Mouse (Mus musculus): Measurements from ENCODE around the gene Fhit. TPM values are rescaled to one million over a fixed set of nuclear protein-coding genes. Genes with fewer than 3 reads are reported as not detected.

Gene Fhit
- total RNA-seq, 4 experiments from 2014 or later, result 1.2 to 2.0 (median 1.5) TPM

DNA sequence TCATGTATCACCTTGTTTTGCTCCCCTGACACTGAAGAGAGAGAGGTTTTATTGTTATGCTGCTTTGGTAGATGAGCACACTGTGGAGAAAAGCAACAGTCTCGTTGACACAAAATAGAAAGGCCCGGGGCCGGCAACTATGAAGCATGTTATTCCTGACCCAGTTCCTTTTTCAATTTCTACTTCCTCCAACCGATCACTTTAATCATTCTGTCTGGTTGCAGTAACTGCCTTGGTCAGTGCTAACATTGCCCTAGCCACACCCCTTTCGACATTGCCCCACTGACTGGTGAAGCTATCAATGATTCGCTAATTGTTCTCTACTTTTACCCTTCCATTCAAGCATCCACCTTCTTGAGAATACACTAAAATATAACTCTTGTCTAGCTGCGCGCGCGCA lies 1028.0 kb downstream of the Fhit start:
- no peak for DNase-seq (ENCODE audit: low spot score)

- no peak for DNase-seq (ENCODE audit: low spot score)
Measured at GRCm38 (mm10) chr14:10129675-10130074, 1032.2 kb downstream of the Fhit start.

DNA sequence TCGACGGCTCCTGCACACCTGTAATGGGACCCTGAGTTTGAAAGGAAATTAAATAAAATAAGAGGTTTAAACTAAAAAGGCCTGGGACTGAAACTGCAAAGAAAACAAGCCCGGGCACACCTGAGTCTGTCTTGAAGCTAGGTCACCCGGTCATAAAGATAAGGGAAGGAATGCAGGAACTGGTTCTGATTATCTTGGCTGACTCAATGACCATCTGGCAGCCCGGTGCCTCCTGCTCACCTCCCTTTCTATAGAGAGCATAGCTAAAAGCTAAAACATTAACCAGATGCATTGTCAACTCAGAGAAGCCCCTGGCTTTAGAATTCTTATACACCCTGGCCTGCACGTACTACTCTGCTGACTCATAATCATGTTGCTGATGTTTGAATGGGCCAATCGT lies 1032.7 kb downstream of the Fhit start:
- DNase-seq (ENCODE audit: low spot score), result no peak

DNA sequence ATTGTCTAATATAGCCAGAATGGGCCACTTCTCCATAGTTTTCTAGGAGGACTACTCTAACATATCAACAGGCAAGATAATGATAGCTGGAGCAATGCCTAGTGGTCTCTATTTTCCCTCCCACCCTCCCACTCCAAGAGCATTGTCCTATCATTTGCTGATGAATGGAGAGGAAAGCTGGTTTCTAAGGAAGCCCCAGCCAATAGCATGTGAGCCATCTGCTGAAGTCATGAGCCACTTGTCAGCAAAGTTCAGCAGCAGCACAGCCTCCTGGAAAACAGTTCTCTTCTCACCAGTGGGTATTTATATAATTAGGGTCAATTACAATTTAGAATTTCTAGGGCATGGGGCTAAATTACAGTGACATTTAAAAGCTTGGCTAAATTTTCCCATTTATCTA lies 1035.3 kb downstream of the Fhit start:
- no peak for DNase-seq (ENCODE audit: low spot score)

- no peak for DNase-seq (ENCODE audit: low spot score)
Measured at GRCm38 (mm10) chr14:10122176-10122575, 1039.7 kb downstream of the Fhit start.

DNA sequence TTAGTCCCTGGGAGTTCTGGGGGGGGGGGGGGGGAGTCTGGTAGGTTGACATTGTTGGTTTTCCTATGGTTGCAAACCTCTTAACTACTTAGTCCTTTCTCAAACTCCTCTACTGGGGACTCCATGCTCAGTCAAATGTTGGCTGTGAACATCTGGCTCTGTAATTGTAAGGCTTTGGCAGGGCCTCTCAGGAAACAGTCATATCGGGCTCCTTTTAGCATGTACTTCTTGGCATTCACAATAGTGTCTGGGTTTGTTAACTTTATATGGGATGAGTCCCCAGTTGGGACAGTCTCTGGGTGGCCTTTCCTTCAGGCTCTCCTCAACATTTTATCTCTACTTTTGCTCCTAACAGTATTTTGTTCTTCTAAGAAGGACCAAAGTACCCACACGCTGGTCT lies 1065.6 kb downstream of the Fhit start:
- DNase-seq (ENCODE audit: low spot score), result peak; percentile 17

DNA sequence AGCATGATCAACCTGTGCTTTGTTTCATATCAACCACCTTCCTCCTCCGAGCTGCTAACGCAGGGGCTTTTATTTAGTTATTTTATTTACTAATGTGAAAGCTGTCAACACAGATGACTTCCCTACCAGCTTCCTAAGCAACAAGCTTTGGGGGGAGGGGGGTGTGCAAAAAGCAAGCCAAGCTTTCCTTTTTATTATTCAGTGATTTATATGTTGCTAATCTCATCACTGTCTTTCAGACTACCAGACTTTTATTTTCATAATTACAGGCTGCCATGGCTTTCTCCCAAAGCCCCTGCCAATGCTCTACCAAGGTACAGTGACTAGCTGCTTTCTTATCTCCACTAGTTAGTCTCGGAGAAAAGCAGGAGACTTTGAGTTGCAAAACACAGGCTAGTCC lies 1082.8 kb downstream of the Fhit start:
- no peak for DNase-seq (ENCODE audit: low spot score)

DNA sequence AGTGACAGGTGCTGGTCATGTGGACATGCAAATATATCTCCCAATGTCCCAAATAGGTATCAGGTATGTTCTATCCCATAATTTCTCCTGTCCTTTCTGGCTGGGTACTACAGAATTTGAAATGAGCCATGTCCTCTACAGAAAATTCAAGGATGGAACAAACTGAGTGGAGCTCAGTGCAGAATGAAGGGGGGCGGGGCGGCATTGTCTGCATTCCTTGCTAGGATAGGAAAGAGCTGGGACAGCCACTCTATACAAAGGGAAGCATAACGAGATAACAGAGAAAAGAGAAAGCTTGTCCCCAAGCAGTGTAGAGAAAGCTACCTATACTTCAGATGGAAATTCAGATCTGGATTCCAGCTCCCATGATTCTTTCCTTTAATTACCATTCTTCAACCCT lies 1111.9 kb downstream of the Fhit start:
- no peak for DNase-seq (ENCODE audit: low spot score)

- DNase-seq (ENCODE audit: low spot score), result no peak
Measured at GRCm38 (mm10) chr14:10047123-10047783, 1114.6 kb downstream of the Fhit start.

- DNase-seq (ENCODE audit: low spot score), result no peak
Measured at GRCm38 (mm10) chr14:10046336-10047122, 1115.3 kb downstream of the Fhit start.

GRCm38 (mm10) chr14:10038021-10038420 lies 1123.8 kb downstream of the Fhit start:
- DNase-seq (ENCODE audit: low spot score), result no peak

DNA sequence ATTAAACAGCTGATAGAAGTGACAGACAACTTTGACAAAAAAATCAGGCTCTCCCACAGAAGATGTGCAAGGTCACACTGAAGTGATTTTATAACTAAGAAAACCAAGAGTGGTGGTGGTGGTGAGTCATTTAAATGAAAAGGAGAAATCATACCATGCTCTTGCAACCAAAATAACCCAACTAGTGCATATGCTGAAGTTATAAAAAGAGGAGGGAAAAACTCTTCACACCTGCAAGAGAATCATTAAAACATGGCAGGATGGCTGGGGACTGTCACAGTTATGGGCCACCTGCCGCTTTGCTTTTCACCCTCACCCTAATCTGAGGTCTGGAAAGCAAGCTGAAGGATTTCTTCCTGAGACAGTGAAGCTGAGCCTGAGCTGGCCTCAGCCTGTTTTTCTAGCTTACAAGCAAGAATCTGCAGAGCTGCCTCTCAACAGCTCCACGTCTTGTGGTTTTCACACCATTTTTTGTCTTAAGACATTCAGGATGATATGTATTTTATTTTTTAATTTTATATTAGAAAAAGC lies 1125.1 kb downstream of the Fhit start:
- no peak for DNase-seq (ENCODE audit: low spot score)

DNA sequence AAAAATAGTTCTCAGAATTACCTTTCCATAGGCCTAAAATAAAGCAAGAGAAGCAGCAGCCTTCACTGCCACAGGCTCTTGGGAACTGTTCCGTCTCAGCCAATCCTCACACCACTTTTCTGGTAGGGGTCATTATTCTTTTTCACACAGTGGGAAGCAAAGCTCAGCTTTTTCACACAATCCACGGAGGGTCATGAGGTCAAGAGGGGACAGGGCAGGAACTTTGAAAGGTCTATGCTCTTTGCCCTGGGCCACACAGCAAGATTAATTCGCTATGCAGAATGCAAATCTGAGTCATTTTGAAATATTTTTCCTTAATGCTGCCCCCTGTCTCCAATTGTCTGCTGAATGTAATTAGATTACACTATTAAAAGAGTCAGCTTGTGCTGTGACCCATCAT lies 1126.2 kb downstream of the Fhit start:
- DNase-seq (ENCODE audit: low spot score), result no peak

DNA sequence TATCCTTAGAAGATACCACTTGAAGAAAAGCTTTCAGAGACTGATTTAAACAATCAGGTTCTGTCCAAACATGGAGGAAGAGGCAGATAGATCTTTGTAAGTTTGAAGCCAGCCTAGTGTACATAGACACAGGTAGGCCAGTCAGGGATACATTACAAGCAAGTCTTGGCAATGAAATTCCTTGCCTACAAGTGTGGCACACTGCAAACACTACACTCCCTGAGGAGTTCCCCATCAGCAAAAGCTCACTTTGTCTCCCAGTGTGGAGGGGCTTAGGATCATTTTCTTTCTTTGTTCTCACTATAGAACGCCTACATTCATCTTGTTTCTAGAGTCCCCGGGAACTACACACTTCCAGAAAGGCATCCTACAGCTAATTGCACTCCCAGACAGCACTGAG lies 1126.6 kb downstream of the Fhit start:
- no peak for DNase-seq (ENCODE audit: low spot score)

DNA sequence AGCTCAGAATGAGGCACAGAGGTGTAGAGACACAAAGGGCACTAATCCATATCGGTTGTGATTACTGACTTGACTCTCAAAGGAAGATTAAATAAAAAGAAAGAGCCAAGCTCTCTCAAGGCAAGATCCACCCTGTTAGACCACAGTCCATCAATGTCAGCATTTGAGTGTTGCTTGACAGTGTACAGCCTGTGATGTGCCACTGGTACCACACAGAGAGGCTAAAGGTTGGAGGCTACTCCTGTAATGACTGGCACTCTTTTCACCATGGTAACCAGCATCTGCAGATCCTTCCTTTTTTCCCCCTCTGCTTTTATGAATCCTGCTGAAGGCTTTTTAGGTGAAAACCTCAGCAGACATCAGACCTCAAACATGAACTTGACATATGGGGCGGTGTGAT lies 1138.5 kb downstream of the Fhit start:
- DNase-seq (ENCODE audit: low spot score), result no peak

DNA sequence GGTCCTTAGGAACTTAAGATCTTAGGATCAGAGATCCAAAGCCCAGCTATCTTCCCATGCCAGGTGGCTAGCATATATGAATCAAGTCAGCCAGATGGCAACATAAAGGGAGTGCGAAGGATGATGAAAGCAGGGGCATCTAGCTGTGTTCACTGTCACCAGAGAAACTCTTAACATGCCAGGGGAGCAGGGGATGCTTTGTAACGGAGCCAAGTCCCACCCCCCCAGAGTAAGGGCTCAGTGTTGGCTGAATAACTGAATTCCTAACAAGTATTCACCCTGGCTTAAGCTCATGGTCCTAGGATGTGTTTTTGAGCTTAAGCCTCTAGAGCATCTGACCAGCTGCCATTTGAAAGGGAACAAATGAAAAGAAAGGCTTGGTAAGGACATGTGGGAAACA lies 1139.5 kb downstream of the Fhit start:
- no peak for DNase-seq (ENCODE audit: low spot score)

- peak; percentile 36 for DNase-seq (ENCODE audit: low spot score)
Measured at GRCm38 (mm10) chr14:10020400-10021140, 1141.3 kb downstream of the Fhit start.

DNA sequence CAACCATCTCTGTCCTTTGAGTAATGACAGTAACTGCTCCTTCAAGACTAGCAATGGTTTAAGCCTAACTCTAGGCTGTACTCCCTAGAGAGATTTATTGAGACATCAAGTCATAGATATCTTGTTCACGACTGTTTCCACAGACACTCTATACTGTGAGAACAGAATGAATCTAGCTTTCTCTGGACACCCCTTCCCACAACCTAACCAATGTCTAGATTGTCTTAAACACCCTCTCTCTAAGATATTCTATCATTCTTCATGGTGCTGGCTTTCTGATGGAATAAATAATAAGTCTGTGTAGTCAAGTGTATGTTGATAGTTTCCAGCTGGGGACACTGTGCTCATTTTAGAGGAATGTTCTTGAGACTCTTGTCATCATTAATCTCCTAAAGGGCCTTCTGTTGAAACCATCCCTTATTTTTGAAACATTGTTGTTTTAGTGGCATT lies 1148.0 kb downstream of the Fhit start:
- no peak for DNase-seq (ENCODE audit: low spot score)

DNA sequence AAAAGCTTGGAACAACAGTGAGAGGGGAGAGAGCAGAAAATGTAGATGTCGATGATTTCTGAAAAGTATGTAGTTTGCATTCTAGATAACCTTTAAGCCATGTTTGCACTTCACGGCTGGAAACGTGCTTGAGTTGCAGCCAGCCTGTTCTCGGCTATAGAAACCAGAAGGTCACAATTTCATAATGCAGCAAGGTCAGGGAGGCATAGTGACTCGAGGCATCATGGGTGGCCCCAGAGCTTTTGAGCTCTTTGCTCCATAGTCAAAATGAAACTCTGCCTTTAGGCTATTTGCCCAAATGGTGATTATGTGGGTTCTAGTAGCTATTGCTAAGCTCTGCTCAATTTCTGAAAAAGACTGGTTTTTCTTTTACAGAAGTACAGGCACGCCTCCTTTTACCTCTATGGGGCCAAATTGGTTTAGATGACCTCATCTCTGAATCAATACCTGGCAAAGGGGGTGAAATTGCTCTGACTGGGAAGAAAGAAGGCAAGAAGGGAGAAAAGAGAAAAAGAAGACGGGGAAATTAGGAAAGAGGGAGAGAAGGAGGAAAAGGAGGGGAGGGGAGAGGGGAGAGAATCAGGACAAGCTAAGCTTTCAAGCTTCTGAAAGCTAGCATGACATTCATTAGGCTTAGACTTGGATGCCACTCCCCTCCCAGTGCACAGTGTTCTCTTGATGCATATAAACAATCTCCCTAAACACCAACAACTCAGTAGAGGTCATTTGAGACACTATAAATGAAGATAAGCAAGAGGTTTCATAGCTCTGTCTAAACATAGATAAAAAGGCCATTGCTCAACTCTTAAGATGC lies 1148.6 kb downstream of the Fhit start:
- no peak for DNase-seq (ENCODE audit: low spot score)

DNA sequence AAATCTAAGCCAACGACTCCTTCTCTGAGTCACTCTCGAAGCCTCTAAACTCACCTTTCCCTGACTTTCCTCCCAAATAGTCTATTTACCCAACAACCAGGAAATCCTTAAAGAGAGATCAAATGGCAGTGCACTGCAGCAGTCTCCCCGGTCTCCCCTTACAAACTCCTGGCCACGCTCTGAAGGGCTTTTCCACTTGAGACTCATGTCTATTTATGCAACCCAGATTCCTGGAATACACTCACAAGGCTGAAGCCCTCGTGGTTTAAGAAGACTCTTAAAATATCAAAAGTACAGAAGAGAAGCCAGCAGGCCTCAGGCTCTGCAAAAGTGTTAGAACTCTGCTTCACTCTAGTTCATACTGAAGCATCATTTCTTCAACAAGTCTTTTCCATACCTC lies 1155.6 kb downstream of the Fhit start:
- DNase-seq (ENCODE audit: low spot score), result no peak

GRCm38 (mm10) chr14:10003847-10004246 lies 1158.0 kb downstream of the Fhit start:
- no peak for DNase-seq (ENCODE audit: low spot score)
